Mouse (Mus musculus): Measurements from ENCODE around the gene Dnm3. TPM values are rescaled to one million over a fixed set of nuclear protein-coding genes. Genes with fewer than 3 reads are reported as not detected.

Dnm3 gene
- polyA plus RNA-seq, 1 experiment from 2014 or later, result 71.6 TPM

DNA sequence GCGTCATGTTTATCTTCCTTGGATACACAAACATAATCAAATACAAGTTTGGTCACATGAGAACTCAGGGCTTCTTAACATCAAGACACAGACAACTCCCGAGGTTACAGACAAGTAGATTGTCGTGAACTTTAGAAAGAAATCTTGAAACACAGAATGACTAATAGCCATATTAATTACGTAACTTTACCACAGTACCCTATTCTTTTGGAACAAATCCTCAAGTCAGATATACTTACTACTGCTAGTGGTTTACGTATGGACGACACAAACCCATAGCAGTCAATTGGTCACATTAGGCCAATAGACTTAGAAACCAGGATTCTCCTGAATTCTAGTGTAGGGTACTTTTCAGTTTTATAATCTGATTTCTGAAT lies 459.2 kb downstream of the Dnm3 start:
- peaks cover under 1% of the 10 kb centered on the region; the same call in 1 of the 2 replicates for H3K4me1 ChIP-seq (replicated peaks; ENCODE audit: control insufficient read depth, insufficient read depth, low read length)
- no peak for ATAC-seq (ENCODE audit: low FRiP score)
- no peak for DNase-seq (ENCODE audit: low spot score)
- H3K9ac ChIP-seq, result no peak overlapping the region
- H3K36me3 ChIP-seq (replicated peaks; ENCODE audit: control insufficient read depth, insufficient read depth), result no peaks in the 10 kb centered on the region
- no peaks in the 10 kb centered on the region for H3K27me3 ChIP-seq (ENCODE audit: control insufficient read depth, insufficient read depth, low read length)
- no peak overlapping the region for H3K4me3 ChIP-seq (replicated peaks; ENCODE audit: low read length)
- 94% methylated on average over 6 of the region's 6 CpGs for WGBS
- H3K4me2 ChIP-seq (replicated peaks), result no peak overlapping the region
- no peak overlapping the region for H3K27ac ChIP-seq
- H3K9me3 ChIP-seq (ENCODE audit: control insufficient read depth, low read length), result no peaks in the 10 kb centered on the region

- no peak overlapping the region for H3K27ac ChIP-seq
Observed at GRCm38 (mm10) chr1:162017975-162018600, 459.7 kb downstream of the Dnm3 start.

DNA sequence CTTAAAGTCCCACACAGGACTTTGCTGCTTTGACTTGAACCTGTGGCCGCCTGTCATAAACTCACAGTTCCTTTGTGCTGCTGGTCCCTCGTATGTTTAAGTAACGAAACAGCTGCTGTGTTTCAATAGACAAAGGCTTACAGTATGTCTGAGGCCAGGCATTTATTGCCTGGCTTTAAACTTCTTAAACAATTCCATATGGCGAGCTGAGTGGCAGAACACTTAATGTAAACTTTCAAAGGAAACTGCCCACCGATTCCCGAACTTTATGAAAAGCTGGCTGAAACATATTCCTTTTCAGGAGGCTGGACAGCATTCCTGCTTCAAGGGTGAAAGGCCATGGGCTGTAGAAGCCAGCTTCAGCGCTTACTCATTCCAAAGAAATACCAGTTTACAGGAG lies 460.9 kb downstream of the Dnm3 start:
- WGBS, result 65% methylated on average over 7 of the region's 7 CpGs
- no peaks in the 10 kb centered on the region for H3K4me1 ChIP-seq (replicated peaks; ENCODE audit: control insufficient read depth, insufficient read depth, low read length)
- no peaks in the 10 kb centered on the region for H3K36me3 ChIP-seq (replicated peaks; ENCODE audit: control insufficient read depth, insufficient read depth)
- H3K27ac ChIP-seq, result no peak overlapping the region
- H3K27me3 ChIP-seq (ENCODE audit: control insufficient read depth, insufficient read depth, low read length), result no peaks in the 10 kb centered on the region
- H3K4me3 ChIP-seq (replicated peaks; ENCODE audit: low read length), result no peak overlapping the region
- H3K9ac ChIP-seq, result no peak overlapping the region
- ATAC-seq (ENCODE audit: low FRiP score) (no peak), DNase-seq (ENCODE audit: low spot score) (no peak)
- H3K9me3 ChIP-seq (ENCODE audit: control insufficient read depth, low read length), result no peaks in the 10 kb centered on the region
- no peak overlapping the region for H3K4me2 ChIP-seq (replicated peaks)

More at GRCm38 (mm10) chr1:162017975-162018600, 459.7 kb downstream of the Dnm3 start:
- no peaks in the 10 kb centered on the region for H3K27me3 ChIP-seq (ENCODE audit: control insufficient read depth, insufficient read depth, low read length)
- no peak overlapping the region for H3K4me3 ChIP-seq (replicated peaks; ENCODE audit: low read length)
- H3K4me2 ChIP-seq (replicated peaks), result no peak overlapping the region
- H3K4me1 ChIP-seq (replicated peaks; ENCODE audit: control insufficient read depth, insufficient read depth, low read length), result no peaks in the 10 kb centered on the region; the same call in 1 of the 2 replicates
- DNase-seq (ENCODE audit: low spot score) (no peak), ATAC-seq (ENCODE audit: low FRiP score) (no peak)
- WGBS, result 83% methylated on average over 13 of the region's 13 CpGs
- no peaks in the 10 kb centered on the region for H3K9me3 ChIP-seq (ENCODE audit: control insufficient read depth, low read length)
- H3K9ac ChIP-seq, result no peak overlapping the region
- no peaks in the 10 kb centered on the region for H3K36me3 ChIP-seq (replicated peaks; ENCODE audit: control insufficient read depth, insufficient read depth)

DNA sequence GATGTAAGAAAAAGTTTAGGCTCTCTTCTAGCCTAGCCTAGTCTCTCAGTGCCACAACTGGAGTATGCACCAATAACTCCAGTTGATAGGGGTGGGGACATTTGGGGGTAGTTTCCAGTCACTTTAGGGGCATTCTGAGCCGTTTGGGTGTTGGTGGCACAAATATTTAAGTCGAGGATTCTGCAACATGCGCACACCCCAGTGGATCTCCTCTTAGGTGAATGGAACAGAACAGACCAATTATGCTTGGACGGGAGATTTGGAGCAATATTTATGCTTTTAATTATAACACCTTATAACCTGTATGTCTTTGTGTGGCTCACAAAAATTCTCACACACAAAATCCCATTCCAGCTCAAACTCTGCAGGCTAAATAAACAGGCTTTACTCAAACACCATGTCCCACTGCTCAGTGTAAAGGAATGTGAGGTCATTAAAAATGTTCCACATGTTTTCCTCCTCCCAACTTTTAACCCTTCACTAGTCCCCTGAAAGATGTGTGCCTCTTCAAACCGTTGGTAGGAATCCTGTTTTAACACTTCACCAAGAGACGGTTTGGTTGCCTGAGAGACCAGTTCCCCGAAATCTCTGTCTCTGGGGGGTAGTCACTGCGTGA lies 462.5 kb downstream of the Dnm3 start:
- Histone ChIP-seq H3K36me3 (replicated peaks; ENCODE audit: control insufficient read depth, insufficient read depth) (peaks cover 5% of the 10 kb centered on the region; the same call in 1 of the 2 replicates), H3K4me3 (replicated peaks; ENCODE audit: low read length) (no peak overlapping the region), H3K9me3 (ENCODE audit: control insufficient read depth, low read length) (no peaks in the 10 kb centered on the region), H3K27me3 (ENCODE audit: control insufficient read depth, insufficient read depth, low read length) (no peaks in the 10 kb centered on the region), H3K9ac (no peak overlapping the region), H3K4me1 (replicated peaks; ENCODE audit: control insufficient read depth, insufficient read depth, low read length) (no peaks in the 10 kb centered on the region), H3K4me2 (replicated peaks) (no peak overlapping the region), H3K27ac (no peak overlapping the region)
- DNase-seq (ENCODE audit: low spot score) (no peak), ATAC-seq (ENCODE audit: low FRiP score) (no peak)
- WGBS, result 70% methylated on average over 8 of the region's 8 CpGs

GRCm38 (mm10) chr1:162013561-162013960 lies 464.3 kb downstream of the Dnm3 start:
- peaks cover 5% of the 10 kb centered on the region; the same call in 1 of the 2 replicates for H3K36me3 ChIP-seq (replicated peaks; ENCODE audit: control insufficient read depth, insufficient read depth)
- WGBS, result 84% methylated on average over 4 of the region's 4 CpGs
- no peak for ATAC-seq (ENCODE audit: low FRiP score)

GRCm38 (mm10) chr1:162011523-162012245 lies 466.1 kb downstream of the Dnm3 start:
- 84% methylated on average over 16 of the region's 16 CpGs for WGBS
- no peak overlapping the region for H3K27ac ChIP-seq
- H3K36me3 ChIP-seq (replicated peaks; ENCODE audit: control insufficient read depth, insufficient read depth), result peaks cover 5% of the 10 kb centered on the region; the same call in 1 of the 2 replicates
- H3K27me3 ChIP-seq (ENCODE audit: control insufficient read depth, insufficient read depth, low read length), result no peaks in the 10 kb centered on the region
- no peak overlapping the region for H3K9ac ChIP-seq
- DNase-seq (ENCODE audit: low spot score) (no peak), ATAC-seq (ENCODE audit: low FRiP score) (no peak)
- no peaks in the 10 kb centered on the region; the same call in 1 of the 2 replicates for H3K4me1 ChIP-seq (replicated peaks; ENCODE audit: control insufficient read depth, insufficient read depth, low read length)
- no peak overlapping the region for H3K4me2 ChIP-seq (replicated peaks)
- no peak overlapping the region for H3K4me3 ChIP-seq (replicated peaks; ENCODE audit: low read length)
- no peaks in the 10 kb centered on the region for H3K9me3 ChIP-seq (ENCODE audit: control insufficient read depth, low read length)

More at GRCm38 (mm10) chr1:162013561-162013960, 464.3 kb downstream of the Dnm3 start:
- H3K9me3 ChIP-seq (ENCODE audit: control insufficient read depth, low read length), result no peaks in the 10 kb centered on the region
- H3K4me1 ChIP-seq (replicated peaks; ENCODE audit: control insufficient read depth, insufficient read depth, low read length), result no peaks in the 10 kb centered on the region; the same call in 1 of the 2 replicates
- no peak overlapping the region for H3K4me2 ChIP-seq (replicated peaks)
- no peak overlapping the region for H3K4me3 ChIP-seq (replicated peaks; ENCODE audit: low read length)
- H3K9ac ChIP-seq, result no peak overlapping the region
- H3K27ac ChIP-seq, result no peak overlapping the region
- no peak for DNase-seq (ENCODE audit: low spot score)
- H3K27me3 ChIP-seq (ENCODE audit: control insufficient read depth, insufficient read depth, low read length), result no peaks in the 10 kb centered on the region

GRCm38 (mm10) chr1:162009086-162009485 lies 468.7 kb downstream of the Dnm3 start:
- DNase-seq (ENCODE audit: low spot score) (no peak), ATAC-seq (ENCODE audit: low FRiP score) (no peak)
- no peak overlapping the region for H3K9ac ChIP-seq
- peaks cover 5% of the 10 kb centered on the region; the same call in 1 of the 2 replicates for H3K36me3 ChIP-seq (replicated peaks; ENCODE audit: control insufficient read depth, insufficient read depth)
- H3K4me2 ChIP-seq (replicated peaks), result no peak overlapping the region
- H3K4me1 ChIP-seq (replicated peaks; ENCODE audit: control insufficient read depth, insufficient read depth, low read length), result peaks cover 15% of the 10 kb centered on the region
- no peaks in the 10 kb centered on the region for H3K9me3 ChIP-seq (ENCODE audit: control insufficient read depth, low read length)
- WGBS, result 75% methylated on average over 8 of the region's 8 CpGs
- no peak overlapping the region for H3K4me3 ChIP-seq (replicated peaks; ENCODE audit: low read length)
- no peaks in the 10 kb centered on the region for H3K27me3 ChIP-seq (ENCODE audit: control insufficient read depth, insufficient read depth, low read length)
- H3K27ac ChIP-seq, result no peak overlapping the region

- DNase-seq (ENCODE audit: low spot score) (no peak), ATAC-seq (ENCODE audit: low FRiP score) (no peak)
- Histone ChIP-seq H3K27me3 (ENCODE audit: control insufficient read depth, insufficient read depth, low read length) (no peaks in the 10 kb centered on the region), H3K9ac (no peak overlapping the region), H3K36me3 (replicated peaks; ENCODE audit: control insufficient read depth, insufficient read depth) (peaks cover 5% of the 10 kb centered on the region; the same call in 1 of the 2 replicates), H3K4me3 (replicated peaks; ENCODE audit: low read length) (no peak overlapping the region), H3K4me2 (replicated peaks) (no peak overlapping the region), H3K9me3 (ENCODE audit: control insufficient read depth, low read length) (no peaks in the 10 kb centered on the region), H3K4me1 (replicated peaks; ENCODE audit: control insufficient read depth, insufficient read depth, low read length) (peaks cover 15% of the 10 kb centered on the region), H3K27ac (peak overlapping the region; percentile 2; the same call in 1 of the 2 replicates)
- WGBS, result 51% methylated on average over 8 of the region's 8 CpGs
Observed at GRCm38 (mm10) chr1:162008631-162009067, 469.2 kb downstream of the Dnm3 start.

GRCm38 (mm10) chr1:162008208-162008607 lies 469.6 kb downstream of the Dnm3 start:
- DNase-seq (ENCODE audit: low spot score), result no peak

More at GRCm38 (mm10) chr1:162008208-162008607, 469.6 kb downstream of the Dnm3 start:
- H3K4me3 ChIP-seq (replicated peaks; ENCODE audit: low read length), result no peak overlapping the region
- no peak overlapping the region for H3K9ac ChIP-seq
- no peaks in the 10 kb centered on the region for H3K9me3 ChIP-seq (ENCODE audit: control insufficient read depth, low read length)
- peaks cover 5% of the 10 kb centered on the region; the same call in 1 of the 2 replicates for H3K36me3 ChIP-seq (replicated peaks; ENCODE audit: control insufficient read depth, insufficient read depth)
- no peak overlapping the region for H3K4me2 ChIP-seq (replicated peaks)
- peaks cover 15% of the 10 kb centered on the region for H3K4me1 ChIP-seq (replicated peaks; ENCODE audit: control insufficient read depth, insufficient read depth, low read length)
- WGBS, result 74% methylated on average over 4 of the region's 4 CpGs
- ATAC-seq (ENCODE audit: low FRiP score), result no peak
- H3K27ac ChIP-seq, result peak overlapping the region; percentile 2; the same call in 1 of the 2 replicates
- H3K27me3 ChIP-seq (ENCODE audit: control insufficient read depth, insufficient read depth, low read length), result no peaks in the 10 kb centered on the region
